Mouse (Mus musculus) forebrain, embryonic 12.5 days (tissue): ENCODE measurements around the gene Tnfaip8l3. TPM values are rescaled to one million over a fixed set of nuclear protein-coding genes. Genes with fewer than 3 reads are reported as not detected.

ENCODE experiments used
- ATAC-seq: fragments of 200-750 bp; cut with Nextera tagmentation; 2 replicates; pipeline ENCODE4 v1.8.0; 2017; ENCODE audit warnings: moderate TSS enrichment; ENCODE audit not compliant: low FRiP score
- H3K27ac ChIP-seq: fragments of 300-500 bp; sonication (generic); 2 replicates; pipeline ENCODE4 v1.5.1; 2016; ENCODE audit warnings: mild to moderate bottlenecking
- H3K27me3 ChIP-seq: fragments of 300-500 bp; sonication (generic); 2 replicates; pipeline ENCODE4 v1.6.1; 2016; ENCODE audit warnings: mild to moderate bottlenecking
- H3K36me3 ChIP-seq: fragments of 300-500 bp; sonication (generic); replicated peaks from 2 replicates; pipeline ENCODE4 v1.6.1; 2016; ENCODE audit warnings: mild to moderate bottlenecking
- H3K4me1 ChIP-seq: fragments of 300-500 bp; sonication (generic); 2 replicates; pipeline ENCODE4 v1.6.1; 2016
- H3K4me2 ChIP-seq: fragments of 300-500 bp; sonication (generic); 2 replicates; pipeline ENCODE4 v1.6.1; 2016; ENCODE audit warnings: mild to moderate bottlenecking, moderate library complexity
- H3K4me3 ChIP-seq: fragments of 300-500 bp; sonication (generic); replicated peaks from 2 replicates; pipeline ENCODE4 v1.5.1; 2016; ENCODE audit warnings: mild to moderate bottlenecking
- H3K9ac ChIP-seq: fragments of 300-500 bp; sonication (generic); 2 replicates; pipeline ENCODE4 v1.6.1; 2016; ENCODE audit warnings: mild to moderate bottlenecking
- H3K9me3 ChIP-seq: fragments of 300-500 bp; sonication (generic); 2 replicates; pipeline ENCODE4 v1.6.1; 2016
- WGBS: fragments of 180-500 bp; shearing (Covaris S2); methylation state at CpG from one replicate; pipeline ENCODE4 v1.1.7; 2016; 5-methylcytosine and 5-hydroxymethylcytosine counted together
- polyA plus RNA-seq: library from polyadenylated mRNA; unstranded; fragments of >200 nt; fragmentation: Nextera tagmentation; extraction: Ambion mirVana; gene quantifications from 2 replicates; pipeline ENCODE4 v1.2.1, GENCODE M21; 2016

Tnfaip8l3 gene
- polyA plus RNA-seq = 0.04 and 0.28 TPM in 2 replicates

GRCm38 (mm10) chr9:54068032-54068649 is at the start of gene Tnfaip8l3:
Gene Tnfaip8l3 (minus strand): TSS chr9:54068388.
- ATAC-seq = peak; percentile 83

GRCm38 (mm10) chr9:54112726-54113125 is 44.5 kb upstream of the Tnfaip8l3 start:
- Histone ChIP-seq H3K4me2 (no peak overlapping the region), H3K4me3 (no peak overlapping the region), H3K36me3 (no peaks in the 10 kb centered on the region), H3K4me1 (no peaks in the 10 kb centered on the region), H3K27me3 (no peaks in the 10 kb centered on the region), H3K9ac (no peak overlapping the region), H3K9me3 (no peaks in the 10 kb centered on the region), H3K27ac (no peak overlapping the region)
- ATAC-seq = no peak

More at GRCm38 (mm10) chr9:54068032-54068649, at the start of gene Tnfaip8l3:
- Histone ChIP-seq H3K36me3 (no peaks in the 10 kb centered on the region), H3K4me1 (peaks cover 18% of the 10 kb centered on the region), H3K9me3 (no peaks in the 10 kb centered on the region), H3K4me2 (peak within 1 kb of the TSS; percentile 99), H3K27me3 (peaks cover 37% of the 10 kb centered on the region), H3K27ac (no peak within 1 kb of the TSS), H3K9ac (peak within 1 kb of the TSS; percentile 62), H3K4me3 (peak within 1 kb of the TSS; percentile 57)
- under 1% methylated on average over 35 of the region's 35 CpGs for WGBS

GRCm38 (mm10) chr9:54098636-54099035 is 30.4 kb upstream of the Tnfaip8l3 start:
- H3K4me2 ChIP-seq = no peak overlapping the region
- no peaks in the 10 kb centered on the region for H3K9me3 ChIP-seq
- H3K27ac ChIP-seq = no peak overlapping the region
- ATAC-seq = no peak
- no peak overlapping the region for H3K9ac ChIP-seq
- H3K4me3 ChIP-seq = no peak overlapping the region
- H3K36me3 ChIP-seq = no peaks in the 10 kb centered on the region
- no peaks in the 10 kb centered on the region for H3K4me1 ChIP-seq
- H3K27me3 ChIP-seq = no peaks in the 10 kb centered on the region

- H3K4me2 ChIP-seq = no peak overlapping the region
- no peaks in the 10 kb centered on the region for H3K4me1 ChIP-seq
- no peak overlapping the region for H3K27ac ChIP-seq
- no peaks in the 10 kb centered on the region for H3K36me3 ChIP-seq
- 83% methylated on average over 6 of the region's 6 CpGs for WGBS
- no peaks in the 10 kb centered on the region for H3K27me3 ChIP-seq
- no peaks in the 10 kb centered on the region for H3K9me3 ChIP-seq
- ATAC-seq = no peak
- no peak overlapping the region for H3K4me3 ChIP-seq
- H3K9ac ChIP-seq = no peak overlapping the region
These were observed 28.9 kb upstream of the Tnfaip8l3 start for GRCm38 (mm10) chr9:54097091-54097490.

- WGBS = 76% methylated on average over 3 of the region's 3 CpGs
- Histone ChIP-seq H3K27ac (no peak overlapping the region), H3K4me3 (no peak overlapping the region), H3K36me3 (no peaks in the 10 kb centered on the region), H3K4me2 (no peak overlapping the region), H3K9me3 (no peaks in the 10 kb centered on the region), H3K27me3 (no peaks in the 10 kb centered on the region), H3K4me1 (no peaks in the 10 kb centered on the region), H3K9ac (no peak overlapping the region)
- ATAC-seq = no peak
These were observed 16.1 kb upstream of the Tnfaip8l3 start for GRCm38 (mm10) chr9:54084245-54084644.

GRCm38 (mm10) chr9:54077740-54078139 is 9.6 kb upstream of the Tnfaip8l3 start:
- ATAC-seq = no peak
- no peak overlapping the region for H3K4me2 ChIP-seq
- H3K9ac ChIP-seq = no peak overlapping the region
- H3K4me3 ChIP-seq = no peak overlapping the region
- no peaks in the 10 kb centered on the region for H3K4me1 ChIP-seq
- no peaks in the 10 kb centered on the region for H3K9me3 ChIP-seq
- 89% methylated on average over 2 of the region's 2 CpGs for WGBS
- no peaks in the 10 kb centered on the region for H3K36me3 ChIP-seq
- H3K27me3 ChIP-seq = no peaks in the 10 kb centered on the region
- H3K27ac ChIP-seq = no peak overlapping the region

- H3K9me3 ChIP-seq = no peaks in the 10 kb centered on the region
- 0 out of 2 replicates have a peak, but pooled peaks cover 1% of the 10 kb centered on the region for H3K27me3 ChIP-seq
- no peak overlapping the region for H3K27ac ChIP-seq
- no peak overlapping the region for H3K4me2 ChIP-seq
- no peaks in the 10 kb centered on the region for H3K36me3 ChIP-seq
- no peak overlapping the region for H3K4me3 ChIP-seq
- no peaks in the 10 kb centered on the region for H3K4me1 ChIP-seq
- no peak overlapping the region for H3K9ac ChIP-seq
- ATAC-seq = no peak
- WGBS = 93% methylated on average over 3 of the region's 3 CpGs
These were observed 6.7 kb upstream of the Tnfaip8l3 start for GRCm38 (mm10) chr9:54074901-54075300.

- peaks cover 5% of the 10 kb centered on the region; the same call in 1 of the 2 replicates for H3K4me1 ChIP-seq
- no peaks in the 10 kb centered on the region for H3K9me3 ChIP-seq
- ATAC-seq = no peak
- H3K4me2 ChIP-seq = no peak overlapping the region
- no peak overlapping the region for H3K4me3 ChIP-seq
- H3K36me3 ChIP-seq = no peaks in the 10 kb centered on the region
- H3K27me3 ChIP-seq = peaks cover 13% of the 10 kb centered on the region; the same call in 1 of the 2 replicates
- no peak overlapping the region for H3K27ac ChIP-seq
- H3K9ac ChIP-seq = no peak overlapping the region
- 86% methylated on average over 4 of the region's 4 CpGs for WGBS
These were observed 5.5 kb upstream of the Tnfaip8l3 start for GRCm38 (mm10) chr9:54073688-54074087.

GRCm38 (mm10) chr9:54071474-54072095 is 3.4 kb upstream of the Tnfaip8l3 start:
- no peaks in the 10 kb centered on the region for H3K36me3 ChIP-seq
- H3K27ac ChIP-seq = no peak overlapping the region
- H3K4me1 ChIP-seq = peaks cover 18% of the 10 kb centered on the region
- no peaks in the 10 kb centered on the region for H3K9me3 ChIP-seq
- ATAC-seq = no peak
- WGBS = 81% methylated on average over 7 of the region's 7 CpGs
- no peak overlapping the region for H3K4me2 ChIP-seq
- H3K27me3 ChIP-seq = peaks cover 33% of the 10 kb centered on the region
- H3K4me3 ChIP-seq = no peak overlapping the region
- no peak overlapping the region for H3K9ac ChIP-seq

GRCm38 (mm10) chr9:54069204-54069603 is 1.0 kb upstream of the Tnfaip8l3 start:
- 47% methylated on average over 5 of the region's 5 CpGs for WGBS
- 0 out of 2 replicates have a peak, but pooled peaks have one; percentile 4 for ATAC-seq
- H3K27me3 ChIP-seq = peaks cover 37% of the 10 kb centered on the region
- no peaks in the 10 kb centered on the region for H3K36me3 ChIP-seq
- H3K27ac ChIP-seq = no peak overlapping the region
- no peak overlapping the region for H3K9ac ChIP-seq
- peak overlapping the region; percentile 99 for H3K4me2 ChIP-seq
- H3K4me3 ChIP-seq = peak overlapping the region; percentile 57; the same call in 1 of the 2 replicates
- H3K9me3 ChIP-seq = no peaks in the 10 kb centered on the region
- H3K4me1 ChIP-seq = peaks cover 18% of the 10 kb centered on the region

- Histone ChIP-seq H3K27ac (no peak overlapping the region), H3K27me3 (peaks cover 37% of the 10 kb centered on the region), H3K4me2 (peak overlapping the region; percentile 99), H3K9ac (peak overlapping the region; percentile 62), H3K9me3 (no peaks in the 10 kb centered on the region), H3K4me1 (peaks cover 18% of the 10 kb centered on the region), H3K36me3 (no peaks in the 10 kb centered on the region), H3K4me3 (peak overlapping the region; percentile 57)
- ATAC-seq = peak; percentile 72; the same call in 1 of the 2 replicates
- under 1% methylated on average over 11 of the region's 11 CpGs for WGBS
These were observed 589 bp upstream of the Tnfaip8l3 start for GRCm38 (mm10) chr9:54068777-54069176.

- ATAC-seq = peak; percentile 30
- peaks cover 18% of the 10 kb centered on the region for H3K4me1 ChIP-seq
- peak overlapping the region; percentile 62 for H3K9ac ChIP-seq
- no peaks in the 10 kb centered on the region for H3K9me3 ChIP-seq
- H3K27me3 ChIP-seq = peaks cover 37% of the 10 kb centered on the region
- peak overlapping the region; percentile 99 for H3K4me2 ChIP-seq
- under 1% methylated on average over 16 of the region's 16 CpGs for WGBS
- no peak overlapping the region for H3K27ac ChIP-seq
- peak overlapping the region; percentile 57 for H3K4me3 ChIP-seq
- H3K36me3 ChIP-seq = no peaks in the 10 kb centered on the region
These were observed 551 bp downstream of the Tnfaip8l3 start for GRCm38 (mm10) chr9:54067642-54068031.

GRCm38 (mm10) chr9:54064836-54065235 is 3.4 kb downstream of the Tnfaip8l3 start:
- WGBS = 60% methylated on average over 3 of the region's 3 CpGs
- no peak overlapping the region for H3K4me3 ChIP-seq
- H3K4me2 ChIP-seq = no peak overlapping the region
- no peak overlapping the region for H3K9ac ChIP-seq
- H3K27me3 ChIP-seq = peaks cover 35% of the 10 kb centered on the region
- H3K9me3 ChIP-seq = no peaks in the 10 kb centered on the region
- ATAC-seq = no peak
- H3K4me1 ChIP-seq = peaks cover 18% of the 10 kb centered on the region
- H3K36me3 ChIP-seq = no peaks in the 10 kb centered on the region
- no peak overlapping the region for H3K27ac ChIP-seq
